ENCODE assay signal across 27 mouse cellular contexts in the genomic region with DNA sequence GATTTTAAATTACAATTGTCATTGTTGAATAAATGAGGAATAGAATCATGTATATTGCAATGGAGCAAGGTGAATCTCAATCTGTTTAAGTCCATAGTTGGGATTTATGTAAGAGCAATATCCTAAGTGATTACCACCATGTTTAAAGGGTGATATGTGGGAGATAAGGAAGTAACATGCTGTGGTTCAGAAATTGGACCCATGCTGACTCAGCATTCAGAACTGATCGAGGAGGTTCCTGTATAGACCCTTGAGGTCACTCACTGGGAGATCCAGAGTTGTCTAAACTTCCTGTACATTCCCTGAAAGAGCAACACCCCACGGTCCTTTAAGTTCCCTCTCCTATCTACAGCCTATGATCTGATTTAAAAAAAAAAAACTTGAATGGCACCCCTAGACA. TPM values are rescaled to one million over a fixed set of nuclear protein-coding genes. Genes with fewer than 3 reads are reported as not detected.
DNase-seq lines count a peak whose midpoint lies in the region; TF ChIP-seq lines count a peak whose summit lies in the region.
"Had no signal": no experiment of that assay in that cellular context is flagged by ENCODE, and none has a peak within 500 bp of the region (broad histone marks: within the 10 kb centered on the region; RNA-seq: fewer than 3 reads in every experiment).

No protein-coding gene starts in this region.

- TF ChIP-seq EP300 in CH12.LX (IDR thresholded peaks at IDR 0.05; ENCODE audit: low read length) = no peak

- no peak for TF ChIP-seq POLR2A in testis, adult 2 months (IDR thresholded peaks at IDR 0.05; ENCODE audit: control insufficient read depth, low read depth, low read length)
- no peak for TF ChIP-seq POLR2A in CH12.LX (IDR thresholded peaks at IDR 0.05; ENCODE audit: low read depth, low read length)

- no peak overlapping the region for H3K4me2 ChIP-seq in CH12.LX (ENCODE audit: insufficient read depth, low read depth, poor library complexity, severe bottlenecking)

- no peak overlapping the region for H3K27ac ChIP-seq in testis, adult 2 months (ENCODE audit: control insufficient read depth, insufficient read depth, low read depth, low read length)
- H3K27ac ChIP-seq in CH12.LX (ENCODE audit: insufficient read depth, low read depth) (no peak overlapping the region), ES-E14 (ENCODE audit: insufficient read depth, low read depth, low read length, poor library complexity, severe bottlenecking) (no peak overlapping the region)

- dilution Hi-C loops in CH12.LX (cut with MboI; ENCODE audit: extremely low pct_ligation_motif_present, extremely low pct_unique_long_range_greater_than_20kb, low sequenced_read_pairs) = no loop called here

- H3K4me3 ChIP-seq in testis, adult 2 months (ENCODE audit: control insufficient read depth, low read depth, low read length) = peak overlapping the region; percentile 40; the same call in 1 of the 2 replicates
- no peak overlapping the region for H3K4me3 ChIP-seq in CH12.LX (replicated peaks in 1 of 3; ENCODE audit: low read depth in 2 of 3, low read length in 2 of 3, poor library complexity in 1 of 3)
- H3K4me3 ChIP-seq in ES-E14 (ENCODE audit: insufficient read depth in 1 of 2, low read depth in 1 of 2, low read length in 2 of 2, poor library complexity in 1 of 2, severe bottlenecking in 1 of 2) = no peak overlapping the region

- H3K79me2 ChIP-seq in CH12.LX (replicated peaks; ENCODE audit: control insufficient read depth, extremely low read depth, insufficient read depth, poor library complexity, severe bottlenecking) = no peaks in the 10 kb centered on the region

- DNase-seq in testis, postnatal 14 days (ENCODE audit: low spot score) = no peak
- DNase-seq in CH12.LX (ENCODE audit: extremely low read depth) (no peak), ES-E14 (ENCODE audit: low read depth, low spot score) (no peak)
- no peak for DNase-seq in adrenal gland, adult 18-20 months (ENCODE audit: low spot score in 2 of 2)
- DNase-seq in urinary bladder, postnatal 10 days (ENCODE audit: low spot score) = no peak
- DNase-seq: adrenal gland, adult 2 months; adrenal gland, adult 8-10 months; adrenal gland, postnatal 10 days; adrenal gland, postnatal 14 days; adrenal gland, postnatal 25 days; adrenal gland, postnatal 36 days; B cell, adult 2 months; cerebellum, adult 11 months; cerebellum, adult 11-12 months; cerebellum, adult 18-20 months; cerebellum, adult 2 months; cerebellum, adult 8-10 months; cerebellum, adult 9-10 months had no signal

- TF ChIP-seq RAD21 in CH12.LX (IDR thresholded peaks at IDR 0.05; ENCODE audit: low read depth, low read length) = no peak

- H3K36me3 ChIP-seq in testis, adult 2 months (ENCODE audit: control insufficient read depth, insufficient read depth, low read length) = no peaks in the 10 kb centered on the region
- H3K36me3 ChIP-seq in CH12.LX (replicated peaks in 1 of 2; ENCODE audit: control insufficient read depth in 1 of 2, insufficient read depth in 1 of 2, low read length in 1 of 2) (no peaks in the 10 kb centered on the region), ES-E14 (ENCODE audit: control insufficient read depth, insufficient read depth, low read length, poor library complexity, severe bottlenecking) (no peaks in the 10 kb centered on the region)
- H3K36me3 ChIP-seq: G1E had no signal

- no peaks in the 10 kb centered on the region for H3K4me1 ChIP-seq in testis, adult 2 months (ENCODE audit: control insufficient read depth, insufficient read depth, low read length)
- H3K4me1 ChIP-seq in CH12.LX (ENCODE audit: control insufficient read depth in 1 of 2, insufficient read depth in 2 of 2) = no peaks in the 10 kb centered on the region
- no peaks in the 10 kb centered on the region for H3K4me1 ChIP-seq in ES-E14 (ENCODE audit: control insufficient read depth in 2 of 2, insufficient read depth in 2 of 2, low read length in 2 of 2, poor library complexity in 1 of 2)

- no peaks in the 10 kb centered on the region for H3K27me3 ChIP-seq in testis, adult 2 months (ENCODE audit: control insufficient read depth, insufficient read depth, low read length)
- H3K27me3 ChIP-seq in CH12.LX (replicated peaks) = no peaks in the 10 kb centered on the region
- H3K27me3 ChIP-seq: Patski had no signal

- no peak for TF ChIP-seq CTCF in testis, adult 2 months (IDR thresholded peaks at IDR 0.05; ENCODE audit: control insufficient read depth, insufficient read depth, insufficient replicate concordance, low read depth, low read length)
- TF ChIP-seq CTCF in CH12.LX (conservative IDR thresholded peaks at IDR 0.05 in 1 of 2, IDR thresholded peaks at IDR 0.05 in 1 of 2; ENCODE audit: low read depth in 2 of 2, low read length in 2 of 2) = no peak

- in situ Hi-C loops in CH12.LX (cut with MboI; ENCODE audit: low pct_ligation_motif_present, low pct_unique_long_range_greater_than_20kb, low sequenced_read_pairs) (no loop called here), ES-E14 (cut with MboI; ENCODE audit: low sequenced_read_pairs in 2 of 2, unreplicated experiment in 2 of 2) (no loop called here)

- H3K9me3 ChIP-seq in CH12.LX (replicated peaks; ENCODE audit: low read length) = no peaks in the 10 kb centered on the region
- no peaks in the 10 kb centered on the region for H3K9me3 ChIP-seq in ES-E14 (ENCODE audit: control insufficient read depth, insufficient read depth, low read depth, low read length)
- H3K9me3 ChIP-seq: G1E had no signal

- H3K9ac ChIP-seq in CH12.LX (ENCODE audit: insufficient read depth, low read depth) (no peak overlapping the region), ES-E14 (ENCODE audit: insufficient read depth, low read depth, low read length, poor library complexity, severe bottlenecking) (no peak overlapping the region)

TF ChIP-seq in CH12.LX, 34 proteins besides CTCF, POLR2A, EP300 and RAD21:
- TF ChIP-seq CHD1 (IDR thresholded peaks at IDR 0.05; ENCODE audit: low read depth, low read length) (no peak), MAFK (IDR thresholded peaks at IDR 0.05; ENCODE audit: insufficient replicate concordance, low read length) (peak; percentile 91), BHLHE40 (IDR thresholded peaks at IDR 0.05; ENCODE audit: low read depth, low read length) (no peak)

TF ChIP-seq in ES-E14, 5 proteins besides CTCF, POLR2A, EP300 and RAD21:
- TF ChIP-seq ZC3H11A (IDR thresholded peaks at IDR 0.05; ENCODE audit: borderline replicate concordance, low read depth, low read length) (no peak), MAFK (IDR thresholded peaks at IDR 0.05; ENCODE audit: insufficient read depth, low read depth, low read length) (peak; percentile 75), HCFC1 (IDR thresholded peaks at IDR 0.05; ENCODE audit: borderline replicate concordance, insufficient read depth, low read length) (no peak)

RNA-seq across cellular contexts. Expression of gene Vmn1r197, which starts 8.9 kb away (rescaled TPM):
- not detected in 2 replicates for polyA plus RNA-seq in testis, adult 2 months (2012; rRNA removed)
- total RNA-seq in CH12.LX (2012; rRNA removed) (not detected in 2 replicates), CH12.LX (2014; rRNA removed) (not detected in 2 replicates), ES-E14 (2012; rRNA removed) (not detected in 2 replicates)
- 0.04 TPM in 1 of 2 replicates, not detected in the other for polyA plus RNA-seq in CH12.LX (2012; ENCODE audit: insufficient read length, low read depth)
- not detected for total RNA-seq in adrenal gland, adult 18-20 months (2021)
- total RNA-seq: adrenal gland, adult 2 months; adrenal gland, adult 8-10 months; adrenal gland, postnatal 10 days; adrenal gland, postnatal 14 days; adrenal gland, postnatal 25 days; adrenal gland, postnatal 36 days; adrenal gland, postnatal 4 days; MEL had no signal
- polyA plus RNA-seq: adrenal gland, adult 2 months; brain, embryonic 14.5 days; C2C12; CD4-positive, CD25-positive, alpha-beta regulatory T cell, adult 4 months; cerebellum, adult 2 months; G1E; Patski had no signal

RNA-seq across cellular contexts. Expression of gene Vmn1r198, which starts 16.9 kb away (rescaled TPM):
- not detected in 2 replicates for polyA plus RNA-seq in testis, adult 2 months (2012; rRNA removed)
- total RNA-seq in CH12.LX (2012; rRNA removed) (not detected in 2 replicates), CH12.LX (2014; rRNA removed) (not detected in 2 replicates), ES-E14 (2012; rRNA removed) (0.04 TPM in 1 of 2 replicates, not detected in the other)
- polyA plus RNA-seq in CH12.LX (2012; ENCODE audit: insufficient read length, low read depth) = not detected in 2 replicates
- not detected for total RNA-seq in adrenal gland, adult 18-20 months (2021)
- total RNA-seq: adrenal gland, adult 2 months; adrenal gland, adult 8-10 months; adrenal gland, postnatal 10 days; adrenal gland, postnatal 14 days; adrenal gland, postnatal 25 days; adrenal gland, postnatal 36 days; adrenal gland, postnatal 4 days; MEL had no signal
- polyA plus RNA-seq: adrenal gland, adult 2 months; brain, embryonic 14.5 days; C2C12; CD4-positive, CD25-positive, alpha-beta regulatory T cell, adult 4 months; cerebellum, adult 2 months; G1E; Patski had no signal

RNA-seq across cellular contexts. Expression of gene Vmn1r196, which starts 43.5 kb away (rescaled TPM):
- not detected in 2 replicates for polyA plus RNA-seq in testis, adult 2 months (2012; rRNA removed)
- not detected in 2 replicates for total RNA-seq in CH12.LX (2012; rRNA removed)
- total RNA-seq in CH12.LX (2014; rRNA removed) = not detected in 2 replicates
- not detected in 2 replicates for polyA plus RNA-seq in CH12.LX (2012; ENCODE audit: insufficient read length, low read depth)
- total RNA-seq in ES-E14 (2012; rRNA removed) = not detected in 2 replicates
- not detected for total RNA-seq in adrenal gland, adult 18-20 months (2021)
- total RNA-seq: adrenal gland, adult 2 months; adrenal gland, adult 8-10 months; adrenal gland, postnatal 10 days; adrenal gland, postnatal 14 days; adrenal gland, postnatal 25 days; adrenal gland, postnatal 36 days; adrenal gland, postnatal 4 days; MEL had no signal
- polyA plus RNA-seq: activated CD4-positive, CD25-positive, alpha-beta regulatory T cell, adult 4 months; adrenal gland, adult 2 months; brain, embryonic 14.5 days; C2C12; CD4-positive, CD25-positive, alpha-beta regulatory T cell, adult 4 months; cerebellum, adult 2 months; G1E had no signal

RNA-seq across cellular contexts. Expression of gene Vmn1r199, which starts 46.3 kb away (rescaled TPM):
- not detected in 2 replicates for polyA plus RNA-seq in testis, adult 2 months (2012; rRNA removed)
- not detected in 2 replicates for total RNA-seq in CH12.LX (2012; rRNA removed)
- not detected in 2 replicates for total RNA-seq in CH12.LX (2014; rRNA removed)
- polyA plus RNA-seq in CH12.LX (2012; ENCODE audit: insufficient read length, low read depth) = not detected in 2 replicates
- not detected in 2 replicates for total RNA-seq in ES-E14 (2012; rRNA removed)
- total RNA-seq in adrenal gland, adult 18-20 months (2021) = not detected
- total RNA-seq: adrenal gland, adult 2 months; adrenal gland, adult 8-10 months; adrenal gland, postnatal 10 days; adrenal gland, postnatal 14 days; adrenal gland, postnatal 25 days; adrenal gland, postnatal 36 days; adrenal gland, postnatal 4 days; MEL had no signal
- polyA plus RNA-seq: activated CD4-positive, CD25-positive, alpha-beta regulatory T cell, adult 4 months; adrenal gland, adult 2 months; brain, embryonic 14.5 days; C2C12; CD4-positive, CD25-positive, alpha-beta regulatory T cell, adult 4 months; cerebellum, adult 2 months; G1E; Patski had no signal

RNA-seq across cellular contexts. Expression of gene Vmn1r200, which starts 56.9 kb away (rescaled TPM):
- polyA plus RNA-seq in testis, adult 2 months (2012; rRNA removed) = not detected in 2 replicates
- total RNA-seq in CH12.LX (2012; rRNA removed) (not detected in 2 replicates), CH12.LX (2014; rRNA removed) (not detected in 2 replicates), ES-E14 (2012; rRNA removed) (not detected in 2 replicates)
- polyA plus RNA-seq in CH12.LX (2012; ENCODE audit: insufficient read length, low read depth) = not detected in 2 replicates
- not detected for total RNA-seq in adrenal gland, adult 18-20 months (2021)
- total RNA-seq: adrenal gland, adult 2 months; adrenal gland, adult 8-10 months; adrenal gland, postnatal 10 days; adrenal gland, postnatal 14 days; adrenal gland, postnatal 25 days; adrenal gland, postnatal 36 days; adrenal gland, postnatal 4 days; MEL had no signal
- polyA plus RNA-seq: activated CD4-positive, CD25-positive, alpha-beta regulatory T cell, adult 4 months; adrenal gland, adult 2 months; brain, embryonic 14.5 days; C2C12; CD4-positive, CD25-positive, alpha-beta regulatory T cell, adult 4 months; G1E; Patski had no signal
